Mouse (Mus musculus) v-Abl transformed pro-B cells (cell line): ENCODE results near the gene Pbx4.

Experiments used
- in situ Hi-C, 2 experiments: fragments of 400-800 bp; cut with MboI; formaldehyde crosslinking; loops; one replicate each; pipeline ENCODE4 v1.15.1; 2025; ENCODE audit not compliant: unreplicated experiment in 2 of 2

The Pbx4 gene

DNA sequence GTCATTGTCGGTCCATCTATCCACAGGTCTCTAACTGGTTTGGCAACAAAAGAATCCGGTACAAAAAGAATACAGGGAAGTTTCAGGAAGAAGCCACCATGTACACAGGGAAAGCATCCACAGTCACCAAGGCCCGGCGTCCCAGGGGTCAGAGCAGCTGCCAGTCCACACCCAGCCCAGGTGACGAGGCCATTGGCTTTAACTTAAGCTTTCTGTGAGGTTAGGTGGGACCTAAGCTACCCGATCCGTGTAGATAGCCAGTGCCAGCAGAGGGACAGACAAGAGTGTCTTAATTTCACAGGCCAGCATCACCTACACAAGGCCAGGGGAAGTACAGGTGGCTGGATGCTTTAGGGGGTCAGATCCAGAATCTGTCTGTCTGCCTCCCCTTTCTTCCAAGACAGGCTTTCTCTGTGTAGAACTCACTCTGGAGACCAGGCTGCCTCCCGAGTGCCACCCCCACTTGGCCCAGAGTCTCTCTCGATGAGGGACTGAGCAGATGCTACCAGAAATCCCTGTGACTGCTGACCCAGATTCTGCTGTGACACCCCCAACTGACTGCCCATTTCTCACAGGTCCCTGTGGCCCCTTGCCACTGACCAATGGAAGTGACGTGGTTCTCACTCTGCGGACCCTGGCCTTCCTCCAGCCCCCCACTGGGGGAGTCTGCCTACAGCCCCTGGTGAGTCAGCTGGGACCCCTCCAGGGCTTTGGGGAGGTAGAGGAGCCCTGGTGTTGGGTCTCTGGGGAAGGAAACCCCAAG lies 37.9 kb downstream of the Pbx4 start:
- in situ Hi-C loops: loop anchor here in 1 of 2 experiments (10.0 to 25.0 kb wide), 2 partner anchors 245 to 533 kb away; partner anchors contain the start of gene Zfp868

DNA sequence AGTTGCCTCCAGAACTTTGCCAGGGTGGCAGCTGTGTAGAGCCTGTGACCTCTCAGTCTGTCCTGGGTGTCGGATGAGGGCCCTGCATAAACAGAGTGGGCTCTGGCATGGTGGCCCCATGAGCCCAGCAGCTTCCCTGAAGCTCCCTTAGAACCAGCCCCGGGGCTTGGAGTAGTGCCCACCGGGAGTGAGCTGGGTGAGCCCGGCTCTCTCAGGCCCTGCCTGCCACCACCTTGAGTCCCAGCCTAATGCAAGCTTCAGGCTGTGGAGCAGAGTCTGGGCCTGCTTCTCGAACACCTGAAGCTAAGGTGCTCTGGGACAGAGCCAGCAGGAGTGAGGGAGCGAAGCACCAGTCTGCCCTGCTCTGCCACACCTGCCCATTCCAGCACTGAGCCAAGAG lies 38.6 kb downstream of the Pbx4 start:
- in situ Hi-C loops: loop anchor here in 1 of 2 experiments (10.0 to 25.0 kb wide), 2 partner anchors 246 to 534 kb away; partner anchors contain the start of gene Zfp868

DNA sequence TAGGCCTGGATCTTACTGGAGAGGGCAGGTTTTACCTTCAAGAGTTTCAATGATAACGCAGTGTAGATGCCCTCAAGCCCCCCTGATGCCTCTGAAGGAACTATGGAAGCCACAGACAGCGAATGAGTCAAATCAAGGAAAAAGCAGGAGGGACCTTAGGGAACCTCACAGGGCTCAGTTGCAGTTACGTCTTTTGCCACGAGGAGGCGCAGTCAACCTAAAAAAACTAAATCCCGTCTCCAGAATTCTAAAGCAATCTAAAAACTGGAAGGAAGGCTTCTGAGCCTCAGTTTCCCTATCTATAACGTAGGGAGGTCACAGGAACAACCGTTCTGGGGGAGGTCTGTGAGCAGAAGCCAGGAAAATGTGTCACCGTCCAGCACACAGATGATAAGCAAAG lies 41.9 kb downstream of the Pbx4 start:
- in situ Hi-C loops: loop anchor here in 1 of 2 experiments (10.0 to 25.0 kb wide), 2 partner anchors 249 to 537 kb away; partner anchors contain the start of gene Zfp868

DNA sequence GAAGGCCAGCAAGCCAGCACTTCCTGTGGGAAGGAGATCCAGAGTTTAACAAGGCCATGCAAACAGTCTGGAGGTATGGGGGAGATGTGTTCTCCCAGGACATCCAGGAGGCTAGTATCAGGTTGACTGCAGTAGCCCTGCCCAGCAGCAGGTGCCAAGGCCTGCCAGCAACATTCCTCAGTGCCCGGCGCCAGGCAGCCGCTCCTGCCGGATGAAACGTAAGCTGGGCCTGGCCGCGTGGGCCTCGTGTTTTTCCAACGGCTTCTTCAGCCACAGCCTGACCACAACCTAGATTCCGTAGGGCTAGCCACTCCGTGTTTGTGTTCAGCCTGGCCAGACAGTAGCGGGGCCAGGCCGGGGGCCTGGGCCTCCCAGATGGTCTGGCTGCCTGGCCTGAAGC lies 42.4 kb downstream of the Pbx4 start:
- in situ Hi-C loops: loop anchor here in 1 of 2 experiments (10.0 to 25.0 kb wide), 2 partner anchors 250 to 537 kb away; partner anchors contain the start of gene Zfp868

DNA sequence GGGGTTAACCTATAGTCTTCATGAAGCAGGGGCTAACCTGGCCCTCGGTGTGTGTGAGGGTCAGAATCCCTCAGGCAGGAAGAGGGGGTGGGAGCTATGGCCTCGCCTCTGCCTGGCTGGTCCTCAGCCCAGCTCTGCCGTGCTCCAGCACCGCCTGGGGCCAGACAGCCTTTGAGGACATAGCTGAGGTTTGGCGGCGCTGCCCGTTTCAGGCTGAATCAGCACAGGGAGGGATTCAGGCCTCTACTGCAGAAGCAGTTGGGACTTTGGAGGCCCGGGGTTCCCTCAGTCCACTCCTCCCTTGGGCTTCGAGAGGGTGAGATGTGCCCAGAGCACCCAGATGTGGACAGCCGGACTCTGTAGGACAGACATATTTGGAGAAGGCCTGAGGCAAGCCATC lies 43.8 kb downstream of the Pbx4 start:
- in situ Hi-C loops: loop anchor here in 1 of 2 experiments (10.0 kb wide), 1 partner anchor 251 kb away; the partner anchor contains the start of gene Zfp868

DNA sequence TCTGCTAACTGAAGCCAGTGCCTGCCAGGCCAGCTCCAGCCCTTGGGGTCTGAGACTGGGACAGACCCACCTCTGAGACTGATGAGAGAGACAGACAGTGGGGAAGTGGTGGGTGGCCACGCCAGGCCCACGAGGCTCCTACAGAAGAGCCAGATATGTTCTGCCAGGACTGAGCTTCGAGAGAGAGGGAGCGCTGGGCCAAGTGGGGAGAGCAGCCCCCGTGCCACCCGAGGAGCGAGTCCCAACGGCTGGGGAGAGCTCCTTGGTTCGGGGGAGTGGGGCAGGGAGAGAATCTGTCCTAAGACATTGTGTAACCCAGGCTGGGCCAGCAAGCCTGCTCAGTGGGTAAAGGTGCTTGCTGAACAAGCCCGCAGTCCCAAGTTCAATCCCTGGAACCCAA lies 44.7 kb downstream of the Pbx4 start:
- in situ Hi-C loops: loop anchor here in 1 of 2 experiments (10.0 kb wide), 1 partner anchor 252 kb away; the partner anchor contains the start of gene Zfp868

DNA sequence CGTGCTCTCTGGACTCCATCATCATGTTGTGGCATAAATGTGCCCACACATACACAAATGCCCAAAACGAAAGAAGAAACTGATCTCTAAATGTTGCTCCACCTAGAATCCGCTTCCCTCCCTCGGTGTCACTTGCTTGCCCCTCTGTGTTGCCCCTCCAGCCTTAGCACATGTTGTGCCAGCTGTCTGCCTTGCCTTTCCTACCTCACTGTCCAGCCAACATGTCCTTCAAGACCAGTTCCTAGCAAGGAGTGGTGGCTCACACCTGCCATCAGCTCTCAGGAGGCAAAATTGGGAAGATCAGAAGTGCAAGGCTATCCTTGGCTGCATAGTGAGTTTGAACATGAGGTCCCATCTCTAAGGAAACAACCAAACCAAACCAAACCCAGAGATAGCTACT lies 45.1 kb downstream of the Pbx4 start:
- in situ Hi-C loops: loop anchor here in 1 of 2 experiments (10.0 kb wide), 1 partner anchor 253 kb away; the partner anchor contains the start of gene Zfp868

DNA sequence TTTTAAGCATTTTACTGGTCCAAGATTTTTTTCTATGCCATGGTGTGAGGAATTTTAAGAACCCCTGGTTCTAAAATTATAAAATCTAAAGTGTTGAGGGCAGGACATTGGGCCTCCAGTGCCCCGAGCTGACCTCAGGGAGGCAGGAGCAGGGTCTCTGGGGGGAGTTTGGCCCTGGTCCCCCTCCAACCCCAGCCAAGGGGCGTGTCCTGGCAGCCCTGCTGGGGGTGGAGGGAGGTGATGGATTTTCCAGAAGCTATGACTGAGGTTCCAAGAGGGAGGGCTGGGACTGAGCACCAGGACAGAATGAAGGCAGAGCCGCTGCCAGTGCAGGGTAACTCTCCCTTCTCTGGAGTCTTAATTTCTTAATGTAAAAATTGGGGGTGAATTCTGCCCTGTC lies 45.7 kb downstream of the Pbx4 start:
- in situ Hi-C loops: loop anchor here in 1 of 2 experiments (10.0 kb wide), 1 partner anchor 253 kb away; the partner anchor contains the start of gene Zfp868

DNA sequence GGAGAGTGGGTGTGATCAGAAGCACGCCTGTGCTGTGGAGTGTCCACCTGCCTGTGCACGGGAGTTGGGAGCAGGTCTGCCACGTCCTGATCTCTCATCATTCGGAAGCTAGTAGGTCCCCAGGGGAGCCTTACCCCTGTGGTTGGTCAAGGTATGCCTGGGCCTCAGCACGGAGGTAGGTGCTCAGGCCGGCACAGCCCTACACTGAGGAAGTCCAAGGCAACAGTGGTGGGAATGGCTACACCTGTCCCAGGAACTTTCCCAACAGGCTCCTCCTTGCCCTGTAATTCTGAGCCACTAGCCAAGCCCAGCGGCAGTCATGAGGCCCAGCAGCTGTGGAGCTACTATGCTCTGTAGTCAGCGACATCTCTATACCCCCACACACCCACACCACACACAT lies 47.4 kb downstream of the Pbx4 start:
- in situ Hi-C loops: loop anchor here in 1 of 2 experiments (10.0 kb wide), 1 partner anchor 255 kb away; the partner anchor contains the start of gene Zfp868

DNA sequence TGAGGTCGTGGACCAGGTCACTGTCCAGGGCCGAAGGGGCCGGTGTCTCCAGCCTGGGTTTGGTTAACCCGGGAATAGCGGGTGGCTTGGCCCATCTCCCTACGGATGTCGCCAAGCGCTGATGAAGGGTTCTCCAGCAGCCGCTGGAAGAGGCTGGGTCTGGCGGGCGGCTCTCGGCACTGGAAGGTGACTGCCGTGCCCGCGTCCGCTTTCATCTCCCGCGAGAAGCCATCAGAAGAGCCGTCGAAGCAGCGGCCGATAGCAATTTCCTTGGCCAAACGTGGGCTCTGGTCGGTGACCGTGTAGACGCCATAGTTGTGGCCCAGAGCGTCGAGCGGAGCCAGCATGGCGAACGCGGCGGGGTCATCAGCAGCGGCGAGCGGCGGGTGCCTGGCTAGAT lies 48.5 kb downstream of the Pbx4 start:
- in situ Hi-C loops: no loop called here

DNA sequence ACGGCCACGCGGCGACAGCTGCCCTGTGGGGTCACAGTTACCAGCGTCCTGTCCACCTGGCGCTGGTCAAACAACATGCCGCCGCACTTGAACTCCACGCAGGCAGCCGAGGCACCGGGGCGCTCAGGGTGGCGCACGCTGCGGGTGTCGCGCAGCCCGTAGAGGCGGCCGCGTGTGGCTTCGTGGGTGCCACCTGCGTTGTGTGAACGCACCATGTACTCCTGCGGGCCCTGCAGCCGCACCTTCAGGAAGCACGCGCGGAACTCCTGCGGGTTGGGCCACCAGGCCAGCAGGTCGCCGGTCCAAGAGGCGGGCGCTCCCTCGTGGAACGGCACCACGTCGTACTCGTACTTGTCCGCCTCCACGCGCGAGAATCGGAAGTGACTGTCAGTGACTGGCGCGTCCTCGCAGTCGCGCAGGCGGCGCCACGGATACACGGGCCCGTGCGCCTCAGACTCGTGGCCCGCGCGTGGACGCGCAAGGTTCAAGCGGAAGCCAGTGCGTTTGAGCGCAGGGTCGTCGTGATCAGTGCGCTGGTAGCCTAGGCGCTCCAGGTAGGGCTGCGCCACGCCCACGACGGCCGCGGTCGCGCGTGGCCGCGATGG lies 49.1 kb downstream of the Pbx4 start:
- in situ Hi-C loops: no loop called here

DNA sequence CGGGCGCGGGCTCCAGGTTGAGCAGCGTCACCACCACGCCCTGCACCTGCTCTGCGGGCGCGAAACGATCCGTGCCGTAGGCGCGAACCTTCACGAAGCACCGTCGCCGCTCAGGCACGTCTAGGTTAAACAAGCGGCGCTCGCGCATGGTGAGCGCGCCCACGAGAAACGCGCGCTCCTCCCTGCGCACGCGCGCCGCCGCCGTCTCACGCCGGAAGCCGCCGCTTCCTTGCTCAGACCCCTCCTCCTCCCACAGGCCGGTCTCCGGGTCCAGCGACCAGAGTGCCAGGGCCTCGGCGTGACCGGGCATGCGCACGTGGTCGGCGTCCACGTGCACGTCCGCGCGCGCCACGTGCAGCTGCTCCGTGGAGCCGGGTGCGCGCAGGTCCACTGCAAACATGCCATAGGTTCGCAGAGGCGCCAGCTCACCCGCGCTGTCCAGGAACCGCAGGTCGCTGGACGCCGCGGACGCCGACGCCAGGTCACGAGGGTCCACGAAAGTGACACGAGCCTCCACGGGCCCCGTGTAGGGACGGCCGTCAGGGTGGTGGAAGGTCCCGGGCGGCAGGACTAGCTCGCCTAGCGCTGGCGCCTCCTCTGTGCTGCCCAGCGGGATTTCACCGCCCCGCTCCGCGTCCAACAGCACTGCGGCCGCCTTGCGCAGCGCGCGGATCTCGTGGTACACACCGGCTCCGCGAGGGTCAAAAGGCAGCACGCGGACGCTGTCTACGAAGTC lies 49.9 kb downstream of the Pbx4 start:
- in situ Hi-C loops: no loop called here

DNA sequence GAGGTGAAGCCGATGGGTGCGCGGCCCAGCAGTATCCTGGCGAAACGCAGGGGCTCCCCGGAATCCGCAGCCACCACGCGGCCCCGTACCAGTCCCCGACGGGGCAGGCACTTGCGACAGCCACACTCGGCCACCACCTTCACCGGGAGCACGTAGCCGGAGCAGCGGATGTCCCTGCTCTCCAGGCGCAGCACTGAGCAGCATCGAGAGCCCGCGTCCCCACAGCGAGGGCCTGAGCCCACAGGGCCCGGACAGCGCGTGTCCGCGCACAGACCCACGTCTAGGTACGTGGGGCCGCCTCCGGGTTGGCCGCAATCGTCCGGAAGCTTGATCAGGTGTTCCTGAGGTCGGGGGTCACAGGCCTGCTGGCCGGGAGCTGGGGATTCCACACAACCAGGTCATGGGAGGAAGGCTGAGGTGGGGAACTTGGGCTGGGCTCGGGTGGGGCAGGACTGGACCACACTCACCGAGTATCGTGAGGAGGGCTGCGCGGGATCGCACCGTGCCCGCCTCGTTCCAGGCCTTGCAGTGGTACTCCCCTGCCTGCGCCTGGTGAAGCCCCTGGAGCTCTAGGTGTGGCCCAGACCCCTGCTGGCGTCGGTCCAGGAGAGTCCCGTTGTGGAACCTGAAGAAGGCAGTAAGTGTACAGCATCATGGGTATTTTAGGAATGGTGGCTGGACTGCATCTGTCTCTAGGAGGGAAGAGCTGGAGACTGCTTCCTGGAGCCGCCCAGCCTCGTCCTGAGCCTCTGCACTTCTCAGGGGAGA lies 50.7 kb downstream of the Pbx4 start:
- in situ Hi-C loops: no loop called here

DNA sequence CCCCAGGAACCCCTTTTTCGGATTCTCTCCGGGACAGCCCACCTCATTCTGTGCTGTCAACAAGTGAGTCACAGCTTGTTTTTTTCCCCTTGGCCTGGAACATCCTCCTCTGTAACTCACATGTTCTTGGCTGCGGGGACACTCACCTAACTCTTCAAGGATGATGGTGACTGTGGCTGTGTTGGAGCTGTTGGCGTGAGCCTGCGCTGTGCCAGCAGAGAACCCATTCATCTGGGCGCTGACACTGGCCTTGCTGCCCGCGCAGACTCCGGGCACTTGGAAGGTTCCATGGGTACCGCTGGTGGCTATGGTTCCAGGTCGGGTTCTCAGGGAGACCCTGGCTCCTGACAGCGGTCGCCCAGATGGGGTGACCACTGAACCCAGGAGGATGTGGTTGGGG lies 51.9 kb downstream of the Pbx4 start:
- in situ Hi-C loops: no loop called here

DNA sequence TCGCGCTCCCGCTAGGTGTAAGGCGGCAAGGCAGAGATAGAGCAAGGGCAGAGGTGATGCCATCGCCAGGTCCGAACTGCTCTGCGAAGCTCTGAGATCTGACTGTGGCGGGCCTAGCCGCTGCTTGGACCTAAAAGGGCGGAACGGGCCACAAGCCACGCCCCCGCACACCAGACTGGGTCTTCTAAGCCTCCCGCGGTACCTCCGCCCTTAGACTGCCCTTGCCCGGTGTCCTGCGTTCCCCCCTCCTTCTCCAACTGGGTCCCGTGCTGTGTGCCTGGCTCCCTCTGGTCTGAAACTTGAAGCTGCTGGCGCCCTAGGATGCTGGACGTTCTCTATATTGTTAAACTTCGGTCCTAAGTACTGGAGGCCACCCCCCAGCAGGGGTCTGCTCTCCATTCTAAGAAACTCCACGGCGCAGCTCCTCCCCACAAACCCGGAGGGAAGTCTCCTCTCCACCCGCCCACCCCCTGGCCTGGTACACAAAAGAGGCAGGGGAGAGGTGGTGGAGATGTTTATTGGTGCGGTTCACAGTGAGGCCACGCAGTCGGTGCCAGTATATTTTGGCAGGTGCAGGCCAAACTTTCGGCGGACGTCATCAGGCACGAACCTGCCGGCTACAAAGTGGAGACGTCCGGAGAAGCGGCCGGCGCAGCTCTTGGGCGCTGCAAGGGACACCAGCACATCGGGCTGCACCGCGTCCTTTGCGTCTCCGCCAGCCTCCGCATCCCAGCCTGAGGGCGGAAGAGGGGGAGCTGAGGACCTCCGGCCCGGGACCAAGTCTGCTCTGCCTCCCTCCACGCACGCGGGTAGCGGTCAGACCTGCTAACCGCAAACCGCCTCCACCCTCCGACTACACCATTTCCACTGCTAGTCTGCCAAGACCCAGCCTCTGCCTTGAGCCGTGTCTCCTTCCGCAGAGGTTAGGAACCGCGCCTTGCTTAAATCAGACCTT lies 55.3 kb downstream of the Pbx4 start, which contains the start of gene Cilp2:
Cilp2 (minus strand) TSS at position 399 of the 955 bp plus-strand sequence.
- in situ Hi-C loops: no loop called here

DNA sequence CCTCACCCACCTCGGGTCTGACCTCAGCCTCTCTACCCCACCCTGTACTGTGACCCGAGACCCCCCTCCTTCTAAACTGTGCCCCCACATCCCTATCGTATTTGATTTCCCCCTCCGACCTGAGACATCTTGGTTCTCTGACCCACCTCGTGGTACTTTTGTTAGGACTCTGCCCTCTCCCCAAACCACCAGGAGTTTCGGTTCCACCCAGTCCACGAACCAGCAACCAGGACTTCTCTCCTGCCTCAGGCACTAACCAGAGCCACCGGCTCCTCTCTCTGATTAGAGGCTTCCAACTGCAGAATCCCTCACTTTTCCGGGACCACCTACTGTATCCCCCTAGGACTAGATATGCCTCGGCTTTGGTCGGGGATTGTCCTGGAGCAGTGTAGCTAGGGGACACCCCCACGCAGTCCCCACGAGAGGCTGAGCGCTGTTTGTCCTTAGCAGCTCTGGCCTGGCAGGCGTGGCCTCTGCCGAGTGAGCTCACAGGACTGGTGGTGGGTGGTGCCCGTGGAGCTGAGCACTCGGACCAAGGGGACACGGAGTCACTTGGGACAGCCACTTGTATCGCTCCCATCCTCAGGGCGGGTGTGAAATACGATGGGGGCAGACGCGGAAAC lies 56.1 kb downstream of the Pbx4 start:
- in situ Hi-C loops: no loop called here

DNA sequence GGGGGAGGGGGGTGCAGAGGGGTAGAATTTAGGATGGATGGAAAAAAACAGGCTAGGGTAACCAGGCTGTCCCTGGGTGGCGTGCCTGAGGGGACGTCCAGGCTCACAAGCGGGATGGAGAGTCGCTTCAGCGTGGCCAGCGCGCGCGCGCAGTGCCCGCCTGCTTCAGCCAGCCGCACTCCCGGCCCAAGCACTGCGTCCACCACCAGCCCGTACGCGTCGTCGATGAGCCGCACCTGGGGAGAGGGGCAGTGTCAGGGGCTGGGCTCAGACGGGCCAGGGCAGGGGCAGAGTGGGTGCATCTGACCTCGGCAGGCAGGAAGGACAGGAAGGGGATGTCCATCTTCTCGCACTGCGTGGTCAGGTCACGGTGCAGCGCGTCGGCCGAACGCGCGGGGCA lies 56.6 kb downstream of the Pbx4 start:
- in situ Hi-C loops: no loop called here

DNA sequence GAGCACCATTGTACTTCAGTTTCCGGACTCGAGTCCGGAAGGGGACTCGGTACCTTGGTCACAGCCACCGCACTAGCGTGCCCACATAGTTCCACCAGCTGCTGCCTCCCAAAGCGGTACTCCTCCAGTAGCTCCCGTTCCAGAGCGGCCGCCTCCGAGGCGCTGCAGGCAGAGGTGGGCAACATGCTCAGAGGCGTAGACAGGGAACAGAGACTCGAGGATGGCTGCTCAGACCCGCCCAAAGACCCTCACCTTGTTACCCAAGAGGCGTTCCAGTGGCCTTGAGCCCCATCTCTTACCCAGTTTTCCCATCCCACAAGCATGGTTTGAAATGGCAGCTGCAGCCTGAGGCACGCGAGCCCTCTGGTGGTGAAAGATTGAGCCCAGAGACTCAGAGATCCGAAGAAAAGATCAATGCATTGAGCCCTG lies 58.5 kb downstream of the Pbx4 start:
- in situ Hi-C loops: no loop called here
